Mouse (Mus musculus): ENCODE data around the gene Arhgef10l. TPM values are rescaled to one million over a fixed set of nuclear protein-coding genes. Genes with fewer than 3 reads are reported as not detected.
"Not testable (repeated sequence)": the region's sequence is repeated elsewhere in the genome, so short reads cannot be mapped to it uniquely, and the experiment has no call there.

Arhgef10l gene
- polyA plus RNA-seq, 1 experiment from 2014 or later: 13.8 TPM

DNA sequence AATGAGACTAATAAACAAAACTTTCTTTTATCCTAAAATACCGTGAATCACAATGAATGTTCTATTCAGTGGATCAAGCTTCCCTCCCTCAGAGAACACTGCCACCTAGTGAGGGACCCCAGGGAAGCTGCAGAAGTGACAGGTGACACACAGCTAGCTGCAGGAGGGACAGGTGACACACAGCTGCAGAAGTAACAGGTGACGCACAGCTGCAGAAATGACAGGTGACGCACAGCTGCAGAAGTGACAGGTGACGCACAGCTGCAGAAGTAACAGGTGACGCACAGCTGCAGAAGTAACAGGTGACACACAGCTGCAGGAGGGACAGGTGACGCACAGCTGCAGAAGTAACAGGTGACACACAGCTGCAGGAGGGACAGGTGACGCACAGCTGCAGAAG is 90.9 kb downstream of the Arhgef10l start:
- H3K4me1 ChIP-seq (replicated peaks; ENCODE audit: control insufficient read depth, insufficient read depth, low read length); H3K4me2 ChIP-seq (replicated peaks; ENCODE audit: low read depth, low read length); DNase-seq (ENCODE audit: low spot score); H3K9me3 ChIP-seq (ENCODE audit: control insufficient read depth, low read length); H3K27me3 ChIP-seq (ENCODE audit: control insufficient read depth, insufficient read depth, low read length); H3K4me3 ChIP-seq (ENCODE audit: low read depth, low read length); H3K27ac ChIP-seq (ENCODE audit: low read depth, low read length); ATAC-seq (ENCODE audit: low FRiP score); H3K9ac ChIP-seq (ENCODE audit: low read depth, low read length): not testable (repeated sequence)
- peaks cover 11% of the 10 kb centered on the region; the same call in 1 of the 2 replicates for H3K36me3 ChIP-seq (ENCODE audit: control insufficient read depth, insufficient read depth, low read length)
- 92% methylated on average over 7 of the region's 7 CpGs for WGBS

GRCm38 (mm10) chr4:140572376-140572775 is 93.4 kb downstream of the Arhgef10l start:
- H3K4me2 ChIP-seq (replicated peaks; ENCODE audit: low read depth, low read length): no peak overlapping the region
- ATAC-seq (ENCODE audit: low FRiP score) (no peak), DNase-seq (ENCODE audit: low spot score) (no peak)
- no peaks in the 10 kb centered on the region for H3K4me1 ChIP-seq (replicated peaks; ENCODE audit: control insufficient read depth, insufficient read depth, low read length)
- no peak overlapping the region for H3K27ac ChIP-seq (ENCODE audit: low read depth, low read length)
- H3K36me3 ChIP-seq (ENCODE audit: control insufficient read depth, insufficient read depth, low read length): peaks cover 6% of the 10 kb centered on the region
- no peak overlapping the region for H3K9ac ChIP-seq (ENCODE audit: low read depth, low read length)
- 90% methylated on average over 17 of the region's 17 CpGs for WGBS
- H3K4me3 ChIP-seq (ENCODE audit: low read depth, low read length): no peak overlapping the region
- H3K27me3 ChIP-seq (ENCODE audit: control insufficient read depth, insufficient read depth, low read length): no peaks in the 10 kb centered on the region
- no peaks in the 10 kb centered on the region for H3K9me3 ChIP-seq (ENCODE audit: control insufficient read depth, low read length)

DNA sequence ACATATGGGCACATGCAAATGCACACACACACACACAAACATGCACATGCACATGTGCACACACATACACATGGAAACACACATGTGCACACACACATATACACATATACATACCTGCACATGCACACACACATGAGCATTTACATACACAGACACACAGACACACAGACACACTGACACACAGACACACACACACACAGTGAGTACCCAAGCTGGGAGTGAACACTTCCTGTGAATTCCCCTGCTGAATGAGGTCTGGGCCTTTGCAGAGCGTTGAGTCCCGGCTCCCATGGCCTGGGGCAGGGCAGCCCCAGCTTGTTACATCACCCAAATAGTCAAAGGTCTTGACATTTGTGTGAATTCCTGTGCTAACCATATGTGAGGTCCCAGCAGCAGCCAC is 96.4 kb downstream of the Arhgef10l start:
- Histone ChIP-seq H3K4me2 (replicated peaks; ENCODE audit: low read depth, low read length) (no peak overlapping the region), H3K9ac (ENCODE audit: low read depth, low read length) (no peak overlapping the region), H3K4me1 (replicated peaks; ENCODE audit: control insufficient read depth, insufficient read depth, low read length) (no peaks in the 10 kb centered on the region), H3K4me3 (ENCODE audit: low read depth, low read length) (no peak overlapping the region), H3K36me3 (ENCODE audit: control insufficient read depth, insufficient read depth, low read length) (peaks cover 6% of the 10 kb centered on the region), H3K27ac (ENCODE audit: low read depth, low read length) (no peak overlapping the region), H3K9me3 (ENCODE audit: control insufficient read depth, low read length) (no peaks in the 10 kb centered on the region), H3K27me3 (ENCODE audit: control insufficient read depth, insufficient read depth, low read length) (no peaks in the 10 kb centered on the region)
- WGBS: 72% methylated on average over 2 of the region's 2 CpGs
- ATAC-seq (ENCODE audit: low FRiP score) (no peak), DNase-seq (ENCODE audit: low spot score) (no peak)

DNA sequence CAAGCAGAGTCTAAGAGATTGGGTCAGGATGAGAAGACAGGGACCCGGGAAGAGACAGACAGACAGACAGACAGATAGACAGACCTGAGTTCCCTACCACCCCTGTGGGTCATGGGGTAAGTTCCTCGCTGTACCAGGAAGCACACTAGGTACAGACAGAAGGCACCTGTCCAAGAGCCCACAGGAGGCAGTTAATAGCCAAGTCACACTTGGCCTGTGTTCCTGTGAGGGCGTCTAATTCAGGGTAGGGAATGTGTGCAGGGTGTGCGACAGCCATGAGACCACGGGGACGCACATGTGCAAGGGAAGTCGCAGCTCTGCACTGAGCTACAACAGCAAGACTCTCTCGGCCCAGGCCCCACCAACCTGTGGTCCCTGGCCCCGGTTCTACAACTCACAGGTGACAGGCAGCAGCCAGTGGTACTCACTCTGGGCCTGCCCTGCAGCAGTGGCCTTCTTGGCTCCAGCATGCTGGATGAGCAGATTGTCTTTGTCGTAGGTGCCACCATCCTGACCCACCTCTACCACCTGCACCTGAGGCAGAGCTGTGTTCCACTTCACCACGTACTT is 97.8 kb downstream of the Arhgef10l start:
- Histone ChIP-seq H3K4me3 (ENCODE audit: low read depth, low read length) (no peak overlapping the region), H3K9ac (ENCODE audit: low read depth, low read length) (no peak overlapping the region), H3K36me3 (ENCODE audit: control insufficient read depth, insufficient read depth, low read length) (peaks cover 3% of the 10 kb centered on the region), H3K27ac (ENCODE audit: low read depth, low read length) (no peak overlapping the region), H3K4me2 (replicated peaks; ENCODE audit: low read depth, low read length) (no peak overlapping the region), H3K4me1 (replicated peaks; ENCODE audit: control insufficient read depth, insufficient read depth, low read length) (no peaks in the 10 kb centered on the region), H3K27me3 (ENCODE audit: control insufficient read depth, insufficient read depth, low read length) (no peaks in the 10 kb centered on the region), H3K9me3 (ENCODE audit: control insufficient read depth, low read length) (no peaks in the 10 kb centered on the region)
- WGBS: 92% methylated on average over 11 of the region's 11 CpGs
- ATAC-seq (ENCODE audit: low FRiP score): no peak
- no peak for DNase-seq (ENCODE audit: low spot score)

DNA sequence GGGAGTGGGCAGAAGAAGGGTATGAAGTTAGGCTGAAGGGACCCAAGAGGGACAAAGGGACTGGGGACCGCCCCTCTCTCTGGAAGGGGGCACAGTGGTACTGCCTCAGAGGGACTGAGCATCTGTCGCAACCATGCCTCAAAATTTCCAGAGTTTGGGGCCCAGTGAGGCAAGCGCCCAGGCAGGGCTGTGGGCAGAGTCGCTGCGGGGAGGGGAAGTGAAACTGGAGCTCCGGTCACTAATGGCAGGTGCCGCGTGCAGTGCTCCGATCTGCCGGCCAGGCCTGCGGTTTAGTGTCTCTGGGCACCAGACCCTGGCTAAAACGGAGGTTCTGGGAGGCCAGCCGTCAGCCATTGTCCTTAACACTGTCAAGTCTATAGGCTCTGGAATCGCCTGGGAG is 99.0 kb downstream of the Arhgef10l start:
- Histone ChIP-seq H3K36me3 (ENCODE audit: control insufficient read depth, insufficient read depth, low read length) (peaks cover 14% of the 10 kb centered on the region), H3K27me3 (ENCODE audit: control insufficient read depth, insufficient read depth, low read length) (no peaks in the 10 kb centered on the region), H3K4me1 (replicated peaks; ENCODE audit: control insufficient read depth, insufficient read depth, low read length) (no peaks in the 10 kb centered on the region), H3K9me3 (ENCODE audit: control insufficient read depth, low read length) (peaks cover 3% of the 10 kb centered on the region; the same call in 1 of the 2 replicates), H3K4me3 (ENCODE audit: low read depth, low read length) (no peak overlapping the region), H3K4me2 (replicated peaks; ENCODE audit: low read depth, low read length) (no peak overlapping the region), H3K27ac (ENCODE audit: low read depth, low read length) (no peak overlapping the region), H3K9ac (ENCODE audit: low read depth, low read length) (no peak overlapping the region)
- 88% methylated on average over 14 of the region's 14 CpGs for WGBS
- DNase-seq (ENCODE audit: low spot score) (no peak), ATAC-seq (ENCODE audit: low FRiP score) (no peak)

GRCm38 (mm10) chr4:140564459-140564858 is 101.4 kb downstream of the Arhgef10l start:
- H3K4me2 ChIP-seq (replicated peaks; ENCODE audit: low read depth, low read length); H3K9me3 ChIP-seq (ENCODE audit: control insufficient read depth, low read length); DNase-seq (ENCODE audit: low spot score); ATAC-seq (ENCODE audit: low FRiP score); H3K27me3 ChIP-seq (ENCODE audit: control insufficient read depth, insufficient read depth, low read length); H3K27ac ChIP-seq (ENCODE audit: low read depth, low read length); H3K4me1 ChIP-seq (replicated peaks; ENCODE audit: control insufficient read depth, insufficient read depth, low read length); H3K9ac ChIP-seq (ENCODE audit: low read depth, low read length); H3K4me3 ChIP-seq (ENCODE audit: low read depth, low read length): not testable (repeated sequence)
- peaks cover 22% of the 10 kb centered on the region for H3K36me3 ChIP-seq (ENCODE audit: control insufficient read depth, insufficient read depth, low read length)
- WGBS: 94% methylated on average over 1 of the region's 1 CpGs

DNA sequence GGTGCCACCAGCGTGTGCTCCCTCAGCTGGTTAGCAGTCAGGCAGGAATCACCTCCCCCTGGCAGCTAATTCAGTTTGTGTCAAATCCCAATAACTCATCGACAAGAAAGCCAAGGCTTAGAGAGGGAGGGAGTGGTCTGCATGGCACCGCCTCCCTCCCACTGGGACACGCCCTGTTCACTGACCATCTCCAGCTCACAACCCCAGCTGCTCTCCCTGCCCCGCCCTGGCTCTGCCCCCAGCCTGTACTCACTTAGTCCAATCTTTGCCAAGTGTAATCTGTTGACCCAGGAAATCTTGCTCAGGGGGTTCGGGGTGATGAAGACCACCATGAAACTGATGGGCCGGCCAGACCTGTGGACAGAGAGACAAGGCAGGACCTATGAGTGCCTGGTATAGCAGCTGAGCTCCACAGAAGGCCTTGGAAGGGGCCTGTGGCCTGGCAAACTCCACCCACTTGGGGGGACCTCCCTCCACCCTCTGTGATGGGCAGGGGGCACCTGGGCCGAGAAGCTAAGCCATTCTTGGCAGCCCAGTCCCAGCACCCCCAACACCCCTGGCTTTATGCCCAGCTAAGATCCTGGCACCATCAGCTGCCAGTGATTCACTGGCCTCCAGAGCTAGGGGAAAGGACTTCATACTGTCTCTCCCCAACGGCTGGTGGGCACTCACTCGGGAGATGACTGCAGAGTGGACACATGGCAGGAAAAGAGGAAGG is 103.2 kb downstream of the Arhgef10l start:
- no peaks in the 10 kb centered on the region for H3K27me3 ChIP-seq (ENCODE audit: control insufficient read depth, insufficient read depth, low read length)
- ATAC-seq (ENCODE audit: low FRiP score) (no peak), DNase-seq (ENCODE audit: low spot score) (no peak)
- no peak overlapping the region for H3K9ac ChIP-seq (ENCODE audit: low read depth, low read length)
- H3K4me3 ChIP-seq (ENCODE audit: low read depth, low read length): no peak overlapping the region
- no peak overlapping the region for H3K4me2 ChIP-seq (replicated peaks; ENCODE audit: low read depth, low read length)
- H3K9me3 ChIP-seq (ENCODE audit: control insufficient read depth, low read length): peaks cover 6% of the 10 kb centered on the region; the same call in 1 of the 2 replicates
- peaks cover 19% of the 10 kb centered on the region for H3K36me3 ChIP-seq (ENCODE audit: control insufficient read depth, insufficient read depth, low read length)
- 86% methylated on average over 10 of the region's 10 CpGs for WGBS
- no peak overlapping the region for H3K27ac ChIP-seq (ENCODE audit: low read depth, low read length)
- no peaks in the 10 kb centered on the region for H3K4me1 ChIP-seq (replicated peaks; ENCODE audit: control insufficient read depth, insufficient read depth, low read length)

DNA sequence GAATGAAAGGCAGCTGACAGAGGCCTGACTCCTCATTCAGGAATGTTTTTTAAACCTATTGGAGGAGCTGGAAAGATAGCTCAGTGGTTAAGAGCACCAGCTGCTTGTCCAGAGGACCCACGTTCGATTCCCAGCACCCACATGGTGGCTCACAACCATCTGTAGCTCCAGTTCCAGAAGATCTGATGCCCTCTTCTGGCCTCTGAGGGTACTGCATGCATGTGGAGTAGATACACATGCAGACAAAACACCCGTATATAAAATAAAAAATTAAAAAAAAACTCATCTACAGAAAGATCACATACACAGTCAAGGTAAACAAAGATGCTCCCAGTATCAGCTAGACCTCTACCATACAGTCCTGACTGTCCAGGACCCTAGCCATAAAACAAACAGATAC is 104.1 kb downstream of the Arhgef10l start:
- no peak for ATAC-seq (ENCODE audit: low FRiP score)
- Histone ChIP-seq H3K27me3 (ENCODE audit: control insufficient read depth, insufficient read depth, low read length) (no peaks in the 10 kb centered on the region), H3K4me3 (ENCODE audit: low read depth, low read length) (no peak overlapping the region), H3K9me3 (ENCODE audit: control insufficient read depth, low read length) (peaks cover 6% of the 10 kb centered on the region; the same call in 1 of the 2 replicates), H3K4me2 (replicated peaks; ENCODE audit: low read depth, low read length) (no peak overlapping the region), H3K36me3 (ENCODE audit: control insufficient read depth, insufficient read depth, low read length) (peaks cover 19% of the 10 kb centered on the region), H3K9ac (ENCODE audit: low read depth, low read length) (no peak overlapping the region), H3K27ac (ENCODE audit: low read depth, low read length) (no peak overlapping the region), H3K4me1 (replicated peaks; ENCODE audit: control insufficient read depth, insufficient read depth, low read length) (no peaks in the 10 kb centered on the region)
- WGBS: 100% methylated on average over 3 of the region's 3 CpGs
- no peak for DNase-seq (ENCODE audit: low spot score)

DNA sequence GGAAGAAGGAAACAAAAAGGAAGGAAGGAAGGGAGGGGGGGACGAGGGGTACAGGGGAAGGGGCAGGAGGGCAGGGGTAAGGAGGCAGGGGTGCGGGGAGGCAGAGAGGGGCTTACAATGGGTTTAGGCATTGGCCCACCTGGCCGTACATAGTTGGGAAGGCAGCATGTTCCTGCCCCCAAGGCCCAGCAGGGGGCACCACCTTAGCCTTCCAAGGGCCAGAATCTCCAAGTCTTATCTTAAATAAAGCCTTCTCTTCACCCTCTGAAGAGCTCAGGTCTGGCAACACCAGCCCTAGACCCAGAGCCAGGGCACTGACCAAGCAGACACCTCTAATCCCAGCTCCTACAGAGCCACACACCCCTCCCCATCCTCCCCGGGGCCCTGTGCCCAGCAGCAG is 106.0 kb downstream of the Arhgef10l start:
- Histone ChIP-seq H3K36me3 (ENCODE audit: control insufficient read depth, insufficient read depth, low read length) (peaks cover 19% of the 10 kb centered on the region), H3K9me3 (ENCODE audit: control insufficient read depth, low read length) (peaks cover 6% of the 10 kb centered on the region; the same call in 1 of the 2 replicates), H3K27me3 (ENCODE audit: control insufficient read depth, insufficient read depth, low read length) (no peaks in the 10 kb centered on the region), H3K4me3 (ENCODE audit: low read depth, low read length) (no peak overlapping the region), H3K4me2 (replicated peaks; ENCODE audit: low read depth, low read length) (no peak overlapping the region), H3K9ac (ENCODE audit: low read depth, low read length) (no peak overlapping the region), H3K4me1 (replicated peaks; ENCODE audit: control insufficient read depth, insufficient read depth, low read length) (no peaks in the 10 kb centered on the region; the same call in 1 of the 2 replicates), H3K27ac (ENCODE audit: low read depth, low read length) (no peak overlapping the region)
- DNase-seq (ENCODE audit: low spot score) (no peak), ATAC-seq (ENCODE audit: low FRiP score) (no peak)
- WGBS: 90% methylated on average over 4 of the region's 4 CpGs

Measured in hindbrain, embryonic 11.5 days (tissue).